Mouse (Mus musculus): ENCODE measurements at regions not wholly inside any gene's neighbourhood (a gene's known extent, or its start where the extent isn't known, plus 50 kb on each side); places are given as distances from the start of the nearest gene placed in this dataset.

DNA sequence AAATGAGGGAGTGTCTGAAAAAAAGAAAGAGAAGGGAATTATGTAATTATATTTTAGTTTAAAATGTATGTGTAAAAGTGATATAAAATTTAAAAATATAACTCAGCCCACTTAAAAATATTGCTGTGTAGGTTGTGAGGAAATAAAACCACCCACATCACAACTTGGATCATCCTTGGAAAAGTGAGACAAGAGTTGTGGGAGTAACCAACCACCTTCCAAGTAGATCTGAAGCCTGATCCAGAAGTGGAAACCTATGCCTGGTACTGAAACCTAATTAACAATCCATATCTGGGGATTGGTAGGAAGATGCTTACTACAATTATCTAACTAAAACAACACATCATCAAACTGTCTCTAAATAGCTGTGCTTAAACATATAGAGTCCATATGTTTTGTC lies 743.1 kb downstream of the Stim2 start:
- no peaks in the 10 kb centered on the region for H3K36me3 ChIP-seq (ENCODE audit: control insufficient read depth, insufficient read depth, low read length)
- H3K9ac ChIP-seq (ENCODE audit: low read depth, low read length) = no peak overlapping the region
- DNase-seq = no peak
- no peaks in the 10 kb centered on the region for H3K4me1 ChIP-seq (ENCODE audit: control insufficient read depth, insufficient read depth, low read length)
- no peak overlapping the region for H3K4me3 ChIP-seq
- no peak overlapping the region for H3K27ac ChIP-seq
- intact Hi-C loops (cut with DNase I) = no loop called here
- H3K27me3 ChIP-seq (ENCODE audit: control insufficient read depth, insufficient read depth, low read length) = no peaks in the 10 kb centered on the region
- H3K79me2 ChIP-seq (replicated peaks; ENCODE audit: control insufficient read depth, insufficient read depth, low read length) = no peaks in the 10 kb centered on the region
- TF ChIP-seq POLR2A (IDR thresholded peaks at IDR 0.05; ENCODE audit: insufficient read depth, low read depth, low read length) = no peak
- no peak for TF ChIP-seq CTCF (IDR thresholded peaks at IDR 0.05)
- TF ChIP-seq EP300 (IDR thresholded peaks at IDR 0.05; ENCODE audit: insufficient read depth, low read depth, low read length) = no peak

DNA sequence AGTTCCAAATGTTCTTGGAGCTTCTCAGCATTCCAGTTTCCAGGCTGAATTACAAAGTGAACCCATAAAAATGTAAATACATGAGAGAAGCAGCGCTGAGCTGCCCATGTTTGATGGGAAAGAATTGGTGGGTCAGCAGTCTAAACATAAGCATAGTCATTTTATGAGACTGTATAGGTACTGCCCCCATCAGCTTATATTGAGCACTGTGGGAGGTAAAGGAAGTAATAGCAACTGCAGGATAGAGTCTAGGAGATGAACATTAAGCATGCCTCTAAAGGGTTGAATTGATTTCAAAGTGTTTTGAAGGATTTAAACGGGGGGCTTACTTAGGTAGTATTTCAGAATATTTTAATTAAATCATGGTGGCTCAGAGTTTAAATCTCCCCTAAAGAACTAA lies 748.7 kb downstream of the Stim2 start:
- Histone ChIP-seq H3K79me2 (replicated peaks; ENCODE audit: control insufficient read depth, insufficient read depth, low read length) (no peaks in the 10 kb centered on the region), H3K27ac (no peak overlapping the region), H3K27me3 (ENCODE audit: control insufficient read depth, insufficient read depth, low read length) (no peaks in the 10 kb centered on the region), H3K9ac (ENCODE audit: low read depth, low read length) (no peak overlapping the region), H3K4me1 (ENCODE audit: control insufficient read depth, insufficient read depth, low read length) (no peaks in the 10 kb centered on the region), H3K4me3 (no peak overlapping the region), H3K36me3 (ENCODE audit: control insufficient read depth, insufficient read depth, low read length) (no peaks in the 10 kb centered on the region)
- no peak for DNase-seq
- intact Hi-C loops (cut with DNase I) = no loop called here
- TF ChIP-seq CTCF (IDR thresholded peaks at IDR 0.05) (no peak), POLR2A (IDR thresholded peaks at IDR 0.05; ENCODE audit: insufficient read depth, low read depth, low read length) (no peak), EP300 (IDR thresholded peaks at IDR 0.05; ENCODE audit: insufficient read depth, low read depth, low read length) (no peak)
- 78% methylated on average over 2 of the region's 2 CpGs for WGBS

DNA sequence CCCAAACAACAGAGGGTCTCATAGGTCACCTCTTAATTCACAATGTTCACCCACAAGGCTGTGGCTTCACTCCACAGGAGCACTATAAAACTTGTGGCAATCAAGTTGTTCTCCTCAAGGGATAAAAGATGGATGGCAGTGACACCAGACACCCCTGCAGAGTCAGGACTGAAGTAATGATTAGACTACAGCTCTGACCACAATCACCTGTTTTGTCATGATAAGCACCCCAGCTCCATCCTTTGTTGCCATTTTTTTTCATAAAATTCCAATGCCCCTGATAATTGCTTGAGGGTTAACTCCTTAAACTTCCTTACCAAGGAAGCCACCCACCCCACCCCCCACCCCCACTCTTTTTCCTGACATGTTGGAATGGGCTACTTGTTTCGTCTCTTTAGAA lies 755.1 kb downstream of the Stim2 start:
- H3K27me3 ChIP-seq (ENCODE audit: control insufficient read depth, insufficient read depth, low read length) = no peaks in the 10 kb centered on the region
- no peak overlapping the region for H3K4me3 ChIP-seq
- intact Hi-C loops (cut with DNase I) = no loop called here
- no peak overlapping the region for H3K27ac ChIP-seq
- WGBS = 51% methylated on average over 1 of the region's 1 CpGs
- DNase-seq = no peak
- H3K79me2 ChIP-seq (replicated peaks; ENCODE audit: control insufficient read depth, insufficient read depth, low read length) = no peaks in the 10 kb centered on the region
- H3K9ac ChIP-seq (ENCODE audit: low read depth, low read length) = no peak overlapping the region
- no peaks in the 10 kb centered on the region for H3K4me1 ChIP-seq (ENCODE audit: control insufficient read depth, insufficient read depth, low read length)
- TF ChIP-seq EP300 (IDR thresholded peaks at IDR 0.05; ENCODE audit: insufficient read depth, low read depth, low read length) (no peak), CTCF (IDR thresholded peaks at IDR 0.05) (no peak), POLR2A (IDR thresholded peaks at IDR 0.05; ENCODE audit: insufficient read depth, low read depth, low read length) (no peak)
- no peaks in the 10 kb centered on the region for H3K36me3 ChIP-seq (ENCODE audit: control insufficient read depth, insufficient read depth, low read length)

DNA sequence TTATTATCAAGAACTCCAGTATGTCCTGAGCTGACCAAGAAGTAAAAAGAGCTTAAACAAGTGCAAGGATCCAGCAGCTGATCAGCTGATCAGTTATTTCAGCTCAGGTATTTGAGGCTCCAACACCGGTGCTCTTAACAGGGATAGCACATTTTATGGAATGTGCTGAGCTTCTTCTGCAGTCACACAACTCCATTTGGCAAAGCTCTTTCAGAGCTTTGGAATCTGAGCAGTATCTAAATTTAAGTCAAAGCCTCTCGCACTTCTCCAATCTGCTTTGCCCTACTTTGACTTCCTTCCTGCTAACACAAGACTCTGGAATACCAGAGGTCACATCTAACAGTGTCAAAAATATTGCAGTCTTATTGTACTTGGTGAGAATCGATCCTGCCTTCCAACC lies 761.4 kb downstream of the Stim2 start:
- Histone ChIP-seq H3K4me3 (no peak overlapping the region), H3K4me1 (ENCODE audit: control insufficient read depth, insufficient read depth, low read length) (no peaks in the 10 kb centered on the region), H3K27ac (no peak overlapping the region), H3K27me3 (ENCODE audit: control insufficient read depth, insufficient read depth, low read length) (no peaks in the 10 kb centered on the region), H3K9ac (ENCODE audit: low read depth, low read length) (no peak overlapping the region), H3K79me2 (replicated peaks; ENCODE audit: control insufficient read depth, insufficient read depth, low read length) (no peaks in the 10 kb centered on the region), H3K36me3 (ENCODE audit: control insufficient read depth, insufficient read depth, low read length) (no peaks in the 10 kb centered on the region)
- intact Hi-C loops (cut with DNase I) = no loop called here
- WGBS = 31% methylated on average over 3 of the region's 3 CpGs
- no peak for DNase-seq
- no peak for TF ChIP-seq CTCF (IDR thresholded peaks at IDR 0.05)
- TF ChIP-seq POLR2A (IDR thresholded peaks at IDR 0.05; ENCODE audit: insufficient read depth, low read depth, low read length) = no peak
- TF ChIP-seq EP300 (IDR thresholded peaks at IDR 0.05; ENCODE audit: insufficient read depth, low read depth, low read length) = no peak

DNA sequence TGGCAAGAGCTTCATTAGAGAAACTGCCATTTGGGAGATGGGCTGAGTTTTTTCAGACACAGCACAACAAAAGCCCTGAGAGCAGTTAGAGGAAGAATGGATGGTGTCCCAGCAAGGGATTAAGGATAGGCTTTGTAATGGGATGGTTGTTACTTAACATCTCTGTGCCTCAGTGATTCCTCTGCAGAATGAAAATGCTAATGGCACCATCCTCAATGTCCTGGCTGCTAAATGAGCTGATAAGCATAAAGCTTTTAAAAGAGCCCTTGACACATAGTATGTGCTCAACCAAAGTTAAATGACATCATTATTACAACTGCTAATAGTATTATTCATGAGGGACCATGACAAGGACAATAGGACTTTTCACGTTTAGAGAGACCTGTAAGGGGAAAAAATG lies 764.7 kb downstream of the Stim2 start:
- no peaks in the 10 kb centered on the region for H3K27me3 ChIP-seq (ENCODE audit: control insufficient read depth, insufficient read depth, low read length)
- H3K4me3 ChIP-seq = no peak overlapping the region
- intact Hi-C loops (cut with DNase I) = no loop called here
- H3K9ac ChIP-seq (ENCODE audit: low read depth, low read length) = no peak overlapping the region
- H3K79me2 ChIP-seq (replicated peaks; ENCODE audit: control insufficient read depth, insufficient read depth, low read length) = no peaks in the 10 kb centered on the region
- DNase-seq = no peak
- no peaks in the 10 kb centered on the region for H3K4me1 ChIP-seq (ENCODE audit: control insufficient read depth, insufficient read depth, low read length)
- 75% methylated on average over 1 of the region's 1 CpGs for WGBS
- H3K36me3 ChIP-seq (ENCODE audit: control insufficient read depth, insufficient read depth, low read length) = no peaks in the 10 kb centered on the region
- H3K27ac ChIP-seq = no peak overlapping the region
- no peak for TF ChIP-seq EP300 (IDR thresholded peaks at IDR 0.05; ENCODE audit: insufficient read depth, low read depth, low read length)
- TF ChIP-seq POLR2A (IDR thresholded peaks at IDR 0.05; ENCODE audit: insufficient read depth, low read depth, low read length) = no peak
- no peak for TF ChIP-seq CTCF (IDR thresholded peaks at IDR 0.05)

DNA sequence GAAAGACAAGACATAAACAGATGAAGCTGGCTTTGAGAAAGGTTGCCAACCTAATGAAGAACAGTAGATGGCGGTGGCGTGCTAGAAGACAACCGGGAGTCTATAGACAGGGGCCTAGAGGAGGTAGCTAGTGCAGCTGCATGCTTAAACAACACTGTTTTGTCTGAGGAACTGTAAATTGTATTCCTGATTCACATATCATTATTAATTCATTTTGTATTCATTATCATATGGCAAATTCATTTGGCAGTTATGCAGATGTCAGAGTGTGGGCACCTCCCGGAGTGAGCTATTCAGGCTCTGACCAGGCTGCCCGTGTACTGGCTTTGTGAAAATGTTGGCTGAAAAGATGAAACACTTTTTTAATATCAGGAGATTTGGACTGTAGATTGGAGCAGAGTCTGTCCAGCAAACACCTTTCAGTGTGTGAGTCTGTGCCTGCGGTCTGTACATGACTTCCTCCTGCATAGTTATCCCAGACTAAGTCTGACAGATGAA lies 798.7 kb downstream of the Stim2 start:
- no peaks in the 10 kb centered on the region for H3K36me3 ChIP-seq (ENCODE audit: control insufficient read depth, insufficient read depth, low read length)
- no peak overlapping the region for H3K27ac ChIP-seq
- H3K9ac ChIP-seq (ENCODE audit: low read depth, low read length) = no peak overlapping the region
- H3K79me2 ChIP-seq (replicated peaks; ENCODE audit: control insufficient read depth, insufficient read depth, low read length) = no peaks in the 10 kb centered on the region
- DNase-seq = no peak
- TF ChIP-seq EP300 (IDR thresholded peaks at IDR 0.05; ENCODE audit: insufficient read depth, low read depth, low read length) = no peak
- peak; percentile 75 for TF ChIP-seq CTCF (IDR thresholded peaks at IDR 0.05)
- no peak for TF ChIP-seq POLR2A (IDR thresholded peaks at IDR 0.05; ENCODE audit: insufficient read depth, low read depth, low read length)
- WGBS = 49% methylated on average over 6 of the region's 6 CpGs
- intact Hi-C loops (cut with DNase I) = loop anchor here (5.0 kb wide), 1 partner anchor 540 kb away; no protein-coding TSS in a partner anchor
- H3K27me3 ChIP-seq (ENCODE audit: control insufficient read depth, insufficient read depth, low read length) = no peaks in the 10 kb centered on the region
- H3K4me1 ChIP-seq (ENCODE audit: control insufficient read depth, insufficient read depth, low read length) = no peaks in the 10 kb centered on the region
- no peak overlapping the region for H3K4me3 ChIP-seq

All from heart, adult 2 months (tissue).